Mouse (Mus musculus) ES-E14 (cell line): Measurements from ENCODE around the gene Sh3kbp1.

Experiments used
- CHD2 ChIP-seq: IDR thresholded peaks from 2 replicates; pipeline ENCODE4 v1.6.1; 2014; ENCODE audit warnings: mild to moderate bottlenecking, low read depth, low read length, inconsistent platforms
- HCFC1 ChIP-seq: IDR thresholded peaks from 2 replicates; pipeline ENCODE4 v1.6.1; 2012; ENCODE audit warnings: low read length, inconsistent platforms, borderline replicate concordance; ENCODE audit not compliant: insufficient read depth
- MAFK ChIP-seq: IDR thresholded peaks from 2 replicates; pipeline ENCODE4 v1.6.1; 2014; ENCODE audit warnings: mild to moderate bottlenecking, low read depth, low read length, inconsistent platforms; ENCODE audit not compliant: insufficient read depth
- ZC3H11A ChIP-seq: IDR thresholded peaks from 2 replicates; pipeline ENCODE4 v1.6.1; 2012; ENCODE audit warnings: low read depth, mild to moderate bottlenecking, inconsistent platforms, low read length, borderline replicate concordance
- ZNF384 ChIP-seq: IDR thresholded peaks from 2 replicates; pipeline ENCODE4 v1.6.1; 2012; ENCODE audit warnings: low read depth, low read length, inconsistent platforms

DNA sequence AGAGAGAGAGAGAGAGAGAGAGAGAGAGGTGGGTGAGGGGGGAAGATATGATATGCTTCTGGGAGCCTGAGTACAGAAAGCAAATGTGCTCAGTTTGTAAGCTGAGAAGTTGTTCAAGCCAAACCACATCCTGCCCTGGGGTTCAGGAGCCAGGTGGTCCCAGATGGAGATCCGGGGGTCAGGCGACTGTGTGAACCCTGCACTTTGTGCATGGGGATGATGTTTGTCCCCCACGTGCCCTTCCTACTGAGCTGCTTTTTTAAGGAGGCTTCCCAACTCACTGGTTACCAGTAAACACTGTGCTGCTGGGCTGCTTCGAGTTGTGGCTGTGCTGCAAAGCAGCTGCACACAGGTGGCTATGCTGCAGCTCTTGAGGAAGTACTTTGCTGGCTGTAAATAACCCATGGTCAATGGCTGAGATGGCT is 70.0 kb downstream of the Sh3kbp1 start:
- TF ChIP-seq ZC3H11A: no peak
- no peak for TF ChIP-seq HCFC1
- no peak for TF ChIP-seq ZNF384
- no peak for TF ChIP-seq MAFK
- TF ChIP-seq CHD2: no peak
